Mouse (Mus musculus) heart, embryonic 16.5 days (tissue): ENCODE measurements around the gene Chek2. TPM values are rescaled to one million over a fixed set of nuclear protein-coding genes. Genes with fewer than 3 reads are reported as not detected.

Experiments used
- ATAC-seq: fragments of 200-750 bp; cut with Nextera tagmentation; replicated peaks from 2 replicates; pipeline ENCODE4 v1.8.0; 2017; ENCODE audit warnings: moderate number of reproducible peaks; ENCODE audit not compliant: insufficient read depth, low FRiP score; ENCODE audit errors: extremely low read depth
- H3K27ac ChIP-seq: fragments of 300-500 bp; sonication (generic); 2 replicates; pipeline ENCODE4 v1.5.1; 2014; ENCODE audit warnings: mild to moderate bottlenecking, low read length, control low read depth, moderate library complexity
- H3K27me3 ChIP-seq: fragments of 300-500 bp; sonication (generic); 2 replicates; pipeline ENCODE4 v1.6.1; 2014; ENCODE audit warnings: low read length, mixed read lengths; ENCODE audit not compliant: control insufficient read depth, insufficient read depth
- H3K36me3 ChIP-seq: fragments of 300-500 bp; sonication (generic); 2 replicates; pipeline ENCODE4 v1.6.1; 2014; ENCODE audit not compliant: control insufficient read depth, insufficient read depth
- H3K4me1 ChIP-seq: fragments of 300-500 bp; sonication (generic); 2 replicates; pipeline ENCODE4 v1.6.1; 2014; ENCODE audit warnings: low read length, mixed read lengths; ENCODE audit not compliant: control insufficient read depth, insufficient read depth
- H3K4me2 ChIP-seq: fragments of 300-500 bp; sonication (generic); 2 replicates; pipeline ENCODE4 v1.6.1; 2014; ENCODE audit warnings: low read depth, mild to moderate bottlenecking, control low read depth, low read length
- H3K4me3 ChIP-seq: fragments of 300-500 bp; sonication (generic); 2 replicates; pipeline ENCODE4 v1.5.1; 2014; ENCODE audit warnings: mild to moderate bottlenecking, control low read depth, low read length
- H3K9ac ChIP-seq: fragments of 300-500 bp; sonication (generic); 2 replicates; pipeline ENCODE4 v1.6.1; 2014; ENCODE audit warnings: low read length, control low read depth
- H3K9me3 ChIP-seq: fragments of 300-500 bp; sonication (generic); replicated peaks from 2 replicates; pipeline ENCODE4 v1.6.1; 2016; ENCODE audit warnings: low read length; ENCODE audit not compliant: control insufficient read depth
- WGBS: fragments of 180-500 bp; shearing (Covaris S2); extraction: QIAGEN DNeasy Blood & Tissue Kit; methylation state at CpG from one replicate; pipeline ENCODE4 v1.1.7; 2014; 5-methylcytosine and 5-hydroxymethylcytosine counted together
- polyA plus RNA-seq: library from polyadenylated mRNA; unstranded; fragments of >200 nt; fragmentation: Nextera tagmentation; extraction: Ambion mirVana; gene quantifications from 2 replicates; pipeline ENCODE4 v1.2.1, GENCODE M21; 2015

Gene Chek2
- polyA plus RNA-seq = 17.1 and 19.0 TPM in 2 replicates

- peak within 1 kb of the TSS; percentile 84 for H3K4me3 ChIP-seq
- H3K9ac ChIP-seq = peak within 1 kb of the TSS; percentile 83
- H3K9me3 ChIP-seq = no peaks in the 10 kb centered on the region
- WGBS = under 1% methylated on average over 41 of the region's 41 CpGs
- peak within 1 kb of the TSS; percentile 85 for H3K27ac ChIP-seq
- ATAC-seq = peak; percentile 98
- H3K4me1 ChIP-seq = peaks cover 16% of the 10 kb centered on the region
- peak within 1 kb of the TSS; percentile 85 for H3K4me2 ChIP-seq
- 0 out of 2 replicates have a peak, but pooled peaks cover 2% of the 10 kb centered on the region for H3K36me3 ChIP-seq
- no peaks in the 10 kb centered on the region for H3K27me3 ChIP-seq
Measured at GRCm38 (mm10) chr5:110839678-110840365, at the start of gene Chek2, which contains the start of gene Hscb. Gene Chek2 (plus strand): TSS chr5:110839979. Gene Hscb (minus strand): TSS chr5:110839777.

- Histone ChIP-seq H3K36me3 (peaks cover 70% of the 10 kb centered on the region), H3K27me3 (no peaks in the 10 kb centered on the region)
- 95% methylated on average over 7 of the region's 7 CpGs for WGBS
Measured at GRCm38 (mm10) chr5:110794363-110794762, 45.4 kb upstream of the Chek2 start.

GRCm38 (mm10) chr5:110797696-110798095, 42.1 kb upstream of the Chek2 start:
- H3K36me3 ChIP-seq = peaks cover 46% of the 10 kb centered on the region
- no peak overlapping the region for H3K4me3 ChIP-seq
- H3K27ac ChIP-seq = peak overlapping the region; percentile 42
- no peak overlapping the region for H3K4me2 ChIP-seq
- no peaks in the 10 kb centered on the region for H3K27me3 ChIP-seq
- ATAC-seq = 0 out of 2 replicates have a peak, but pooled peaks have one; percentile 37
- peaks cover 24% of the 10 kb centered on the region for H3K4me1 ChIP-seq
- H3K9ac ChIP-seq = no peak overlapping the region
- WGBS = 53% methylated on average over 4 of the region's 4 CpGs
- H3K9me3 ChIP-seq = no peaks in the 10 kb centered on the region

More at GRCm38 (mm10) chr5:110794363-110794762, 45.4 kb upstream of the Chek2 start:
- no peaks in the 10 kb centered on the region for H3K9me3 ChIP-seq
- no peak overlapping the region for H3K27ac ChIP-seq
- no peak overlapping the region for H3K4me2 ChIP-seq
- ATAC-seq = no peak
- peaks cover 13% of the 10 kb centered on the region for H3K4me1 ChIP-seq
- no peak overlapping the region for H3K4me3 ChIP-seq
- no peak overlapping the region for H3K9ac ChIP-seq

GRCm38 (mm10) chr5:110801036-110801624, 38.6 kb upstream of the Chek2 start:
- no peak overlapping the region for H3K4me3 ChIP-seq
- H3K36me3 ChIP-seq = peaks cover 24% of the 10 kb centered on the region
- H3K27me3 ChIP-seq = no peaks in the 10 kb centered on the region
- no peak overlapping the region for H3K27ac ChIP-seq
- ATAC-seq = no peak
- 85% methylated on average over 3 of the region's 3 CpGs for WGBS
- H3K9ac ChIP-seq = 0 out of 2 replicates have a peak overlapping the region, but pooled peaks have one; percentile 17
- H3K4me1 ChIP-seq = peaks cover 28% of the 10 kb centered on the region
- H3K4me2 ChIP-seq = no peak overlapping the region
- H3K9me3 ChIP-seq = no peaks in the 10 kb centered on the region

- no peak for ATAC-seq
- H3K9ac ChIP-seq = no peak overlapping the region
Measured at GRCm38 (mm10) chr5:110802186-110802585, 37.6 kb upstream of the Chek2 start.

GRCm38 (mm10) chr5:110802809-110803208, 37.0 kb upstream of the Chek2 start:
- no peak for ATAC-seq
- Histone ChIP-seq H3K36me3 (peaks cover 20% of the 10 kb centered on the region), H3K9ac (no peak overlapping the region), H3K4me1 (peaks cover 35% of the 10 kb centered on the region), H3K4me2 (no peak overlapping the region), H3K4me3 (no peak overlapping the region), H3K9me3 (no peaks in the 10 kb centered on the region), H3K27me3 (no peaks in the 10 kb centered on the region), H3K27ac (no peak overlapping the region)

More at GRCm38 (mm10) chr5:110802186-110802585, 37.6 kb upstream of the Chek2 start:
- 50% methylated on average over 4 of the region's 4 CpGs for WGBS
- H3K4me3 ChIP-seq = no peak overlapping the region
- no peaks in the 10 kb centered on the region for H3K27me3 ChIP-seq
- peaks cover 34% of the 10 kb centered on the region for H3K4me1 ChIP-seq
- H3K4me2 ChIP-seq = no peak overlapping the region
- peaks cover 22% of the 10 kb centered on the region for H3K36me3 ChIP-seq
- H3K9me3 ChIP-seq = no peaks in the 10 kb centered on the region
- no peak overlapping the region for H3K27ac ChIP-seq

- 74% methylated on average over 7 of the region's 7 CpGs for whole genome bisulfite sequencing
- H3K4me1 ChIP-seq = peaks cover 38% of the 10 kb centered on the region
- ATAC-seq = no peak
Measured at GRCm38 (mm10) chr5:110804012-110804743, 35.6 kb upstream of the Chek2 start.

GRCm38 (mm10) chr5:110806154-110806553, 33.6 kb upstream of the Chek2 start:
- H3K4me2 ChIP-seq = no peak overlapping the region
- WGBS = 80% methylated on average over 4 of the region's 4 CpGs
- no peaks in the 10 kb centered on the region for H3K9me3 ChIP-seq
- no peaks in the 10 kb centered on the region for H3K27me3 ChIP-seq
- no peak overlapping the region for H3K27ac ChIP-seq
- H3K36me3 ChIP-seq = peaks cover 11% of the 10 kb centered on the region
- no peak overlapping the region for H3K4me3 ChIP-seq
- H3K9ac ChIP-seq = no peak overlapping the region
- H3K4me1 ChIP-seq = peaks cover 36% of the 10 kb centered on the region
- ATAC-seq = no peak

More at GRCm38 (mm10) chr5:110804012-110804743, 35.6 kb upstream of the Chek2 start:
- no peak overlapping the region for H3K4me2 ChIP-seq
- H3K4me3 ChIP-seq = no peak overlapping the region
- H3K27me3 ChIP-seq = no peaks in the 10 kb centered on the region
- no peak overlapping the region for H3K27ac ChIP-seq
- H3K9ac ChIP-seq = no peak overlapping the region
- peaks cover 11% of the 10 kb centered on the region for H3K36me3 ChIP-seq
- no peaks in the 10 kb centered on the region for H3K9me3 ChIP-seq
